Mouse (Mus musculus) MEL (cell line): ENCODE measurements at regions not wholly inside any gene's neighbourhood (a gene's known extent, or its start where the extent isn't known, plus 50 kb on each side); places are given as distances from the start of the nearest gene placed in this dataset.

Experiments used
- BHLHE40 ChIP-seq: IDR thresholded peaks from 2 replicates; pipeline ENCODE4 v1.6.1; 2012; ENCODE audit warnings: low read depth, mild to moderate bottlenecking, inconsistent platforms, low read length, improper control_type of control experiment, borderline replicate concordance
- CTCF ChIP-seq, 3 experiments: IDR thresholded peaks in 2 of 3; conservative IDR thresholded peaks in 1 of 3; 2 replicates each; pipeline ENCODE4 v1.5.1; 2011 to 2012; ENCODE audit warnings: low read length in 3 of 3, low read depth in 2 of 3, mild to moderate bottlenecking in 2 of 3, improper control_type of control experiment in 1 of 3, inconsistent platforms in 1 of 3, mixed read lengths in 1 of 3, moderate library complexity in 1 of 3; ENCODE audit not compliant: control insufficient read depth in 1 of 3, insufficient read depth in 1 of 3, poor library complexity in 1 of 3, severe bottlenecking in 1 of 3
- EP300 ChIP-seq, 2 experiments: IDR thresholded peaks; 2 replicates each; pipeline ENCODE4 v1.6.1; 2011; ENCODE audit warnings: improper control_type of control experiment in 2 of 2, low read length in 2 of 2, low read depth in 1 of 2, mild to moderate bottlenecking in 1 of 2
- GABPA ChIP-seq: IDR thresholded peaks from 2 replicates; pipeline ENCODE4 v1.6.1; 2012; ENCODE audit warnings: low read depth, mild to moderate bottlenecking, inconsistent platforms, low read length, improper control_type of control experiment, moderate library complexity
- HCFC1 ChIP-seq: IDR thresholded peaks from 2 replicates; pipeline ENCODE4 v1.6.1; 2012; ENCODE audit warnings: low read depth, mild to moderate bottlenecking, inconsistent platforms, low read length, improper control_type of control experiment, moderate library complexity
- MXI1 ChIP-seq: IDR thresholded peaks from 2 replicates; pipeline ENCODE4 v1.6.1; 2011; ENCODE audit warnings: mild to moderate bottlenecking, low read depth, low read length, improper control_type of control experiment
- NELFE ChIP-seq: IDR thresholded peaks from 2 replicates; pipeline ENCODE4 v1.6.1; 2011; ENCODE audit warnings: low read depth, low read length, improper control_type of control experiment
- POLR2A ChIP-seq, 2 experiments: IDR thresholded peaks; 2 replicates each; pipeline ENCODE4 v1.6.1; 2011 to 2012; ENCODE audit warnings: low read length in 2 of 2, mild to moderate bottlenecking in 2 of 2, control low read depth in 1 of 2, improper control_type of control experiment in 1 of 2, low read depth in 1 of 2, moderate library complexity in 1 of 2; ENCODE audit not compliant: control insufficient read depth in 1 of 2, insufficient read depth in 1 of 2, poor library complexity in 1 of 2
- RAD21 ChIP-seq: IDR thresholded peaks from 2 replicates; pipeline ENCODE4 v1.6.1; 2011; ENCODE audit warnings: mild to moderate bottlenecking, low read depth, low read length, improper control_type of control experiment
- SMC3 ChIP-seq: IDR thresholded peaks from 2 replicates; pipeline ENCODE4 v1.6.1; 2011; ENCODE audit warnings: low read depth, low read length, improper control_type of control experiment
- UBTF ChIP-seq: IDR thresholded peaks from 2 replicates; pipeline ENCODE4 v1.6.1; 2012; ENCODE audit warnings: low read depth, mild to moderate bottlenecking, inconsistent platforms, low read length, improper control_type of control experiment, moderate library complexity, borderline replicate concordance; ENCODE audit not compliant: insufficient read depth
- ZC3H11A ChIP-seq: IDR thresholded peaks from 2 replicates; pipeline ENCODE4 v1.6.1; 2012; ENCODE audit warnings: low read depth, mild to moderate bottlenecking, inconsistent platforms, low read length, improper control_type of control experiment
- ZMIZ1 ChIP-seq: IDR thresholded peaks from 2 replicates; pipeline ENCODE4 v1.6.1; 2012; ENCODE audit warnings: low read depth, mild to moderate bottlenecking, inconsistent platforms, low read length, improper control_type of control experiment, moderate library complexity

DNA sequence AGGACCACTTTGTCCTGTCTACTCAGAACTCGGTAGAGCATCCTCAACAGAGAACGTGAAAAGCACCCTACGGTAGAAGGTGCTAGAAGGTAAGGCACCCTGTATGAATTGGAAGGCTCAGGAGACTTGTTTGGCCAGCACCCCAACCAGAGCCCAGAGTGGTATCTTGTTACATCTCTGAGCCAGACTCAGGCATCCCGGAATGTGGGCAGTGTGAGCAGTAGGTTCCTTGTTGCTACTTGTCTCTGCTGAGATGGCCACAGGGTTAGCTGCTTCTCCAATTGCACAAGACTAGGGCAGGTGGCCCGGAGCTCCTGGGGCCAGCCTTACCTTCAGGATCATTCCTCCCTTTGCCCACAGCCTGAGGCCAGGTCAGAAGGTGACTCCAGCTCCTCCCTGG is 88.9 kb upstream of the Tle3 start:
- TF ChIP-seq CTCF (IDR thresholded peaks at IDR 0.05 in 2 of 3, conservative IDR thresholded peaks at IDR 0.05 in 1 of 3; ENCODE audit: control insufficient read depth in 1 of 3, insufficient read depth in 1 of 3, low read depth in 2 of 3, low read length in 3 of 3, poor library complexity in 1 of 3, severe bottlenecking in 1 of 3) (no peak), NELFE (no peak), HCFC1 (no peak), POLR2A (IDR thresholded peaks at IDR 0.05; ENCODE audit: control insufficient read depth in 1 of 2, insufficient read depth in 1 of 2, low read depth in 1 of 2, low read length in 2 of 2, poor library complexity in 1 of 2) (no peak), BHLHE40 (no peak), RAD21 (no peak), ZC3H11A (no peak), ZMIZ1 (no peak), UBTF (no peak), GABPA (no peak), MXI1 (no peak), EP300 (IDR thresholded peaks at IDR 0.05; ENCODE audit: low read depth in 1 of 2, low read length in 2 of 2) (no peak), SMC3 (no peak)
